Mouse (Mus musculus) layer of hippocampus, adult 2 months (tissue): Measurements from ENCODE around the gene Srgap3. TPM values are rescaled to one million over a fixed set of nuclear protein-coding genes. Genes with fewer than 3 reads are reported as not detected.

Experiments
- DNase-seq, 2 experiments: peaks; one replicate each; pipeline ENCODE4 v3.0.0; 2022; ENCODE audit warnings: low spot score in 2 of 2
- H3K27ac ChIP-seq: fragments of 200-600 bp; 2 replicates; pipeline ENCODE4 v1.8.1; 2022
- H3K4me3 ChIP-seq: fragments of 200-600 bp; 2 replicates; pipeline ENCODE4 v1.8.1; 2022; ENCODE audit warnings: mild to moderate bottlenecking
- CTCF ChIP-seq: fragments of 200-600 bp; conservative IDR thresholded peaks from 2 replicates; pipeline ENCODE4 v1.8.1; 2022; ENCODE audit warnings: antibody characterized with exemption, mild to moderate bottlenecking, moderate library complexity
- total RNA-seq, 2 experiments: library from RNA; stranded (reverse); gene quantifications; 2 replicates each; pipeline ENCODE4 v1.2.3; 2021

Srgap3 gene
- total RNA-seq, 2 experiments from 2014 or later, result 288 to 291 TPM

- H3K4me3 ChIP-seq, result no peak overlapping the region
- peak overlapping the region; percentile 83 for H3K27ac ChIP-seq
- TF ChIP-seq CTCF, result no peak
- DNase-seq, result no peak
These were observed 113.3 kb downstream of the Srgap3 start for GRCm38 (mm10) chr6:112833763-112834162.

DNA sequence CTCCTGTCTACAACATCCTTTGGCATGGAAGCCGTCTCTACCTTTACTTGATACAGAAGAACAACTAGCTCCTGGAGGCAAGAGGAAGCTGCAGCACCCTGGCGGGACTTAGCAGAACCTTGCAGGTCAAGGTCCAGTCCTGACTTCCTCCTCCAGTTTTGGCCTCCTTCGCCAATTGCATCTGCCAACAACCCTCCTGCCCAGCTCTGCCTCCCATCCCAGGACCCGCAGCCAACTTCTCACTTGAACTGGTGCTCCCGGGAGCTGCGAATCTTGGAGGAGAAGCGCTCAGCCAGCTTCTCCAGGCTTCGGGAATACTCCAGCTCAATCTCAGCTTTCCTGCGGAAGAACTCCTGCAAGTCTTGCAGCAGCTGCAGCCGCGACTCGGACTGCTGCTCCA is 117.9 kb downstream of the Srgap3 start:
- H3K4me3 ChIP-seq, result no peak overlapping the region
- TF ChIP-seq CTCF, result no peak
- H3K27ac ChIP-seq, result peak overlapping the region; percentile 82; the same call in 1 of the 2 replicates
- no peak for DNase-seq

DNA sequence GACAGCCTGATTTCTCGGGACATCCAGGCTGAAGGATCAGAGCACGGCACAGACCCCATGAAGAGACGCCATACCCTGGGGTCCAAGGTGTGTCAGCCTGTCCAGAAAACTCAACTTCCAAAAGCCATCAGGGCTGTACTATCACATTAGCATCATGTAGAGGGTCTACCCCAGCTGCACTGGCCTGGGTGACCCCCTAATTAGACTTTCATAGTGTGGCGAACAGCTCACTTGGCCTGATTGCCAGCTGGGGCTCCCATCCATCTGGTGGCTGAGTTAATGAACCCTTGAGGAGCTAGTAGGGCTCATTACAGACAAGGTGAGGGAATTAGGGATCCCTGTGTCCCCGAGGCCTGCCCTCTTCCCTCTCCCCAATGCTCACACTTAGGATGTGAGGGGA is 118.6 kb downstream of the Srgap3 start:
- H3K27ac ChIP-seq, result peak overlapping the region; percentile 82
- DNase-seq, result no peak
- TF ChIP-seq CTCF, result no peak

GRCm38 (mm10) chr6:112825657-112826056 is 121.4 kb downstream of the Srgap3 start:
- H3K27ac ChIP-seq, result peak overlapping the region; percentile 82
- no peak overlapping the region for H3K4me3 ChIP-seq
- DNase-seq, result no peak
- TF ChIP-seq CTCF, result no peak

More for the DNA sequence above, 118.6 kb downstream of the Srgap3 start:
- no peak overlapping the region for H3K4me3 ChIP-seq

DNA sequence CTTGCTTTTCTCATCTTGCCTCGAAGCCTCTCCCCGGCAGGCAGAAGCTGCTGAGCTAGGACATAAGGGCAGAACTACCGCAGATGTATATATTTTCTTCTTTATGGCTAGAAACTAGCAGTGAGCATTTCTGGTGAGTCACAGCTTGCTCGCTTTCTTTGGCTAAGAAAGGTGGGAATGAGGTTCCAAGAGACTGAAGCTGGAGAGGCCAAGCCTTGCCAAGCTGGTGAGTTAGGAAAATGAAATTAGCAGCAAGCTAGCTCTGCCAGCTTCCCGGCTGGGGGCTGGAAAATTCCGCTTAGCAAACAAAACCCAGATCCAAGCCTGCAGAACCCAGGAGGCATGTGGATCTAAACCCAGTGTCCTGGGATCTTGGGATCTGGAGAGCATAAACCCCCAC is 124.0 kb downstream of the Srgap3 start:
- DNase-seq, result peak; percentile 70 to 87
- H3K27ac ChIP-seq, result peak overlapping the region; percentile 93
- no peak overlapping the region for H3K4me3 ChIP-seq
- TF ChIP-seq CTCF, result no peak

DNA sequence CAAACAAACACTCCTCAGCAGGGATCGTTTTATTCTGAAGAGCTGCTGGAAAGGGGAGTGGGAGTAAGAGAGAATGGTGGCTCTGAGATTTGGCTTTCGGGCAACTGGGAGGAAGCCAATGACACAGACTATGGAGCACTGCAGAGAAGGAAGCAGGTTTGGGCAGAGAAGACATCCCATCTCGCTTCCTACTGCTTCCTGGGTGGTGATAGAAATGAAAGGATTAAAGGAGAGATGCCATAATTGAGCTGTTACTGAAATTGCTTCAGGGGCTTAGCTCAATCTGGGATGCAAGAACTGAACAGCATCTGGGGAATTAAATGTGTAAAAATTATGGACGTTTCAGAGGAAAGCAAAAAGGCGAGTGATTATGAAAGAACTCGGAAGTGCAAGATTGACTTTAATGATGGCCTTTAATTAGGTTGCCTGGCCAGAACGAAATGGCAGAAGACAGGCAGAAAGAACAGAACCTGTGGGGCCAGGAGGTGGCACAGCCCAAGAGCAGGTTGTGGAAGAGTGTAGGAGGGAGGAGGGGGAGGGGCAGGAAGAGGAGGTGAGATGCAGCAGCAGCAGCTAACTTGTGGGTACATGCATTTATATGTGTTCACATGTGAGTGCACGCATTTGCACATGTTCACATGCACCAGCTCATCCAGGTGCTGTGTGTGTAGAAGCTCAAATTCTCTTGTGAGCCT is 126.6 kb downstream of the Srgap3 start:
- DNase-seq, result no peak
- H3K4me3 ChIP-seq, result no peak overlapping the region
- H3K27ac ChIP-seq, result peak overlapping the region; percentile 93
- no peak for TF ChIP-seq CTCF

DNA sequence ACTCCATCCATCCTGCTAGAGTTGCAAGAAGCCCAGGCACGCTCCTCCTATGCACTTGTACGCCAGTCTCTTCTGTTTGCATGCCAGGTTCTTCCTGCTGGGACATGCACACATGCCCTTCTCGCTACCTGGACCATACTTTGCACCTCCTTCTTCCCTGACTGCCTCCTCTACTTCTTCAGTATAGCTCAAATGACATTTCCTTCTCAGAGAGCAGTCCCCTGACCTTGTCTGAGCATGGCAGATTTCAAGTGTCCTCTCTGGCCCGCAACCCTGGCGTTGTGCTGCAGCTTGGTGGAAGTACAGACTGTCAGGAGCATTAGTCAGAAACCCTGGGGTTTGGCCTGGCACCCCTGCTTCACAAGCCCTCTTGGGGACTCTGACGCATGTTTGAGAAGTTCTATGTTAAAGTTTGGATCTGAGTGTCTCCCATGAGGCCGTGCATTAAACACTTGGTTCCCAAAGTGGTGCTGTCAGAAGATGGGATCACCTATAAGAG is 128.6 kb downstream of the Srgap3 start:
- H3K27ac ChIP-seq, result peak overlapping the region; percentile 48; the same call in 1 of the 2 replicates
- no peak for TF ChIP-seq CTCF
- DNase-seq, result no peak
- no peak overlapping the region for H3K4me3 ChIP-seq

GRCm38 (mm10) chr6:112815604-112816003 is 131.5 kb downstream of the Srgap3 start:
- no peak for TF ChIP-seq CTCF
- H3K27ac ChIP-seq, result peak overlapping the region; percentile 65
- no peak overlapping the region for H3K4me3 ChIP-seq
- no peak for DNase-seq

GRCm38 (mm10) chr6:112814525-112815086 is 132.5 kb downstream of the Srgap3 start:
- H3K27ac ChIP-seq, result peak overlapping the region; percentile 65; the same call in 1 of the 2 replicates
- DNase-seq, result no peak
- no peak overlapping the region for H3K4me3 ChIP-seq
- no peak for TF ChIP-seq CTCF

DNA sequence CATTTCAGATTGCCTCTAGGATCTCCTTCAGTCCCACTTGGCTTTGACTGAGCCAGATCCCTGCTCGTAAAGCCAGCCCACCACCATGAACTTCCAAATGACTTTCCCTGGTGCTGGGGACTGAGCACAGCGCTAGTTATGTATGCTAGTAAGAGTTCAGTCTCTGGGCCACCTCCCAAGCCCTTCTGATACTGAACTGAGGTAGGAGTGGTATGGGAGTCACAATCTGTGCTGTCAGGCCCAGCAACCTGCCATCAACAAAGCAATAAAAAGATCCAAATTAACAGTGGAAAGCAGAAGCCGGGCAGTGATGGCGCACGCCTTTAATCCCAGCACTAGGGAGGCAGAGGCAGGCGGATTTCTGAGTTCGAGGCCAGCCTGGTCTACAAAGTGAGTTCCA is 134.2 kb downstream of the Srgap3 start:
- no peak overlapping the region for H3K4me3 ChIP-seq
- peak; percentile 32 to 53 for DNase-seq
- TF ChIP-seq CTCF, result no peak
- H3K27ac ChIP-seq, result peak overlapping the region; percentile 90

DNA sequence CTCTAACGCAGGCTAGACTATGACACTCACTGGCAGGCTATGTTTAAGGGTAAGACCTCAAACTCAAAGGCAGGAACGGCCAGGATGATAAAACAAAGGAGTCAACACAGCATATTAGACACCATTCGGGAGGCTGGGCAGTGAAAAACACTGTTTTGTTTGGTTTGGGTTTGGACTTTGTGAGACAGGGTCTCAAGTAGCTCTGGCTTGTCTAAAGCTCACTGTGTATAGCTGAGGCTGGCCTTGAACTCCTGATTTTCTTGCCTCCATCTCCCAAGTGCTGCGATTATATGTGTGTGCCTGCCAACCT is 136.6 kb downstream of the Srgap3 start:
- peak overlapping the region; percentile 90 for H3K27ac ChIP-seq
- no peak for TF ChIP-seq CTCF
- no peak overlapping the region for H3K4me3 ChIP-seq
- DNase-seq, result no peak

GRCm38 (mm10) chr6:112809658-112810520 is 137.2 kb downstream of the Srgap3 start:
- Histone ChIP-seq H3K27ac (peak overlapping the region; percentile 90), H3K4me3 (no peak overlapping the region)
- no peak for TF ChIP-seq CTCF
- peak; percentile 39 to 77 for DNase-seq

- H3K4me3 ChIP-seq, result no peak overlapping the region
- H3K27ac ChIP-seq, result peak overlapping the region; percentile 90
- no peak for DNase-seq
- no peak for TF ChIP-seq CTCF
These were observed 138.3 kb downstream of the Srgap3 start for GRCm38 (mm10) chr6:112808738-112809137.
